Mouse (Mus musculus): ENCODE measurements at regions not wholly inside any gene's neighbourhood (a gene's known extent, or its start where the extent isn't known, plus 50 kb on each side); places are given as distances from the start of the nearest gene placed in this dataset.
A peak's percentile ranks its signal among the peaks of the same experiment; 100 is the strongest.

- DNase-seq (ENCODE audit: low read depth) = peak; percentile 32
Measured at GRCm38 (mm10) chr3:149625497-149625896, 635.1 kb upstream of the Adgrl2 start.

- peak; percentile 18 for DNase-seq (ENCODE audit: low read depth)
Measured at GRCm38 (mm10) chr3:149625066-149625465, 634.7 kb upstream of the Adgrl2 start.

- no peak for DNase-seq (ENCODE audit: low read depth)
Measured at GRCm38 (mm10) chr3:149623851-149624532, 633.6 kb upstream of the Adgrl2 start.

- DNase-seq (ENCODE audit: low read depth) = no peak
Measured at GRCm38 (mm10) chr3:149603865-149604264, 613.5 kb upstream of the Adgrl2 start.

GRCm38 (mm10) chr3:149601276-149601675, 610.9 kb upstream of the Adgrl2 start:
- no peak for DNase-seq (ENCODE audit: low read depth)

GRCm38 (mm10) chr3:149594470-149594869, 604.1 kb upstream of the Adgrl2 start:
- DNase-seq (ENCODE audit: low read depth) = no peak

- no peak for DNase-seq (ENCODE audit: low read depth)
Measured at GRCm38 (mm10) chr3:149585769-149586168, 595.4 kb upstream of the Adgrl2 start.

GRCm38 (mm10) chr3:149581141-149581540, 590.8 kb upstream of the Adgrl2 start:
- DNase-seq (ENCODE audit: low read depth) = no peak

- DNase-seq (ENCODE audit: low read depth) = no peak
Measured at GRCm38 (mm10) chr3:149575678-149576077, 585.3 kb upstream of the Adgrl2 start.

GRCm38 (mm10) chr3:149566853-149567252, 576.5 kb upstream of the Adgrl2 start:
- no peak for DNase-seq (ENCODE audit: low read depth)

- no peak for DNase-seq (ENCODE audit: low read depth)
Measured at GRCm38 (mm10) chr3:149550231-149550951, 560.0 kb upstream of the Adgrl2 start.

GRCm38 (mm10) chr3:149547045-149547444, 556.7 kb upstream of the Adgrl2 start:
- DNase-seq (ENCODE audit: low read depth) = no peak

- no peak for DNase-seq (ENCODE audit: low read depth)
Measured at GRCm38 (mm10) chr3:149546256-149546655, 555.9 kb upstream of the Adgrl2 start.

GRCm38 (mm10) chr3:149534183-149534582, 543.8 kb upstream of the Adgrl2 start:
- no peak for DNase-seq (ENCODE audit: low read depth)

GRCm38 (mm10) chr3:149530026-149530607, 539.8 kb upstream of the Adgrl2 start:
- DNase-seq (ENCODE audit: low read depth) = no peak

- DNase-seq (ENCODE audit: low read depth) = no peak
Measured at GRCm38 (mm10) chr3:149526509-149526908, 536.2 kb upstream of the Adgrl2 start.

GRCm38 (mm10) chr3:149519575-149519929, 529.2 kb upstream of the Adgrl2 start:
- no peak for DNase-seq (ENCODE audit: low read depth)

- DNase-seq (ENCODE audit: low read depth) = no peak
Measured at GRCm38 (mm10) chr3:149518928-149519574, 528.7 kb upstream of the Adgrl2 start.

GRCm38 (mm10) chr3:149517537-149517936, 527.2 kb upstream of the Adgrl2 start:
- no peak for DNase-seq (ENCODE audit: low read depth)

- DNase-seq (ENCODE audit: low read depth) = no peak
Measured at GRCm38 (mm10) chr3:149509178-149509577, 518.8 kb upstream of the Adgrl2 start.

- no peak for DNase-seq (ENCODE audit: low read depth)
Measured at GRCm38 (mm10) chr3:149508671-149509070, 518.3 kb upstream of the Adgrl2 start.

GRCm38 (mm10) chr3:149505692-149506091, 515.3 kb upstream of the Adgrl2 start:
- no peak for DNase-seq (ENCODE audit: low read depth)

- DNase-seq (ENCODE audit: low read depth) = no peak
Measured at GRCm38 (mm10) chr3:149503992-149504391, 513.6 kb upstream of the Adgrl2 start.

Data from fibroblast of lung, adult 2 months (primary cell).